Mouse (Mus musculus): ENCODE results near the gene Psrc1.

Gene Psrc1

GRCm38 (mm10) chr3:108424944-108425623 lies 41.4 kb downstream of the Psrc1 start:
- DNase-seq: no peak

DNA sequence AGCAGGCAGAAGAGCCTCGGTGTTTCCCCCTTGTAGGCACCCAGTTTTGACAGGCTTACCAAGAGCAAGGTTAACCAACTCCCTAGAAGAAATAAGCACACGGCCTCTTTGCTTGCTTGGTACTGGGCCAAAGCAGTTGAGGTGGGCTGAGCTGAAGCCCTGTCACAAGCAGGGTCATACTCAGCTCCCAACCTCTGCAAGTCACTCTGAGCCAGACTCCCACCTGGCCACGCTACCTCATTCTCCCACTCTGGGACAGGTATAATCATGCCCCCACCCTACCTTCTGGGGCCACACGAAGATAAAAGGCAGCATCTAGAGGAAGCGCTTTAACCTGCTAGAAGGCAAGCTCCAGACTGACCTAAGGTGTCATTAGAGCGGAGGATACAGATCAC lies 42.0 kb downstream of the Psrc1 start:
- no peak for DNase-seq

- DNase-seq: no peak
Observed at GRCm38 (mm10) chr3:108432542-108433187, 49.0 kb downstream of the Psrc1 start.

DNA sequence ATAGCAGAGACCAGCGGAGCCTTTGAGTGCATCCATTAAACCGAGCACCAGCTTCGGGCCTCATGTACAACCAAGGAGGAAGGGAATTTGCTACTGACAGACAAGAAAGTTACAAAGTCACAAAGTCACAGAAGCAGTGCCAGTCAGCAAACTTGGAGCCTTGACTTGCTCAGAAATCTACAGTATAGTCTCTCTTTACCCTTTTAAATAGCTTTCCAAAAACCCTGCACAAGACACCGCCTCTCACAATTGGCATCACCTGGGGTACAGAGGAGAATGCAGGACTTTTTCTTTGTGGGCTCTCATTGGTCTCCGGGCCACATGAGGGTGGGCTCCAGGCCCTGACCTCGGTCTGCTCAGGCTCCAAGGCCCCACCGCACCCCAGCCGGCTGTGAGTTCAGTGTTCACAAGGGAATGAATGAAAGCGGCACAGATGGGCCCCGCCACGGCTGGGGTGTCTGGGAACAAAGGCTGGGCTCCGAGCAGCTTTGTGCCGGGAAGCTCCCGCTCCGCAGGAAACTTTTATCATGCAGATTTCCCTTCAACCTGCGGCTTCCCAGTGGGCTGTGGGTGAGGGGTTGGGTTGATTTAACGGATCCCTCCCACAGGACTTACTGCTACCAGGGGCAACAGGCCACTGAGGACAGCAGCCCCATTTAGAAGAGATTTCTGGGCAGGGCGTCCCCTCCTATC lies 49.7 kb downstream of the Psrc1 start:
- DNase-seq: no peak

GRCm38 (mm10) chr3:108433881-108434495 lies 50.3 kb downstream of the Psrc1 start:
- DNase-seq: no peak

GRCm38 (mm10) chr3:108435701-108436379 lies 52.2 kb downstream of the Psrc1 start:
- no peak for DNase-seq

DNA sequence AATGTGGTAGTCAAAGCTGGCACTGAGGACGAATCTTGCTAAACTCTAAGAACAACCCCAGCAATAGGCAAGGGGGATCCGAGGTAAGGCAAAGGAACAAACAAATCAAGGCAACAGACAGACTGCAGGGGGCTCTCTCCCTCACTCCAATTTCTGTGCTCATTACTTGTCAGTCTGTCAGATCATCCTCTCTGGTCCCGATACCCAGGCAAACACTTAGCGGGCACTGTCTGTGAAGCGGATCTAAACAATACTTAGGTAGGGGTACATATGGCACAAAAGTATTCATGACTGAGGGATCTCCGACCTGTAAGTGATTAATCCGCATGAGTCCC lies 52.7 kb downstream of the Psrc1 start:
- DNase-seq: no peak
